ENCODE assay signal across 12 mouse cellular contexts in the genomic region with DNA sequence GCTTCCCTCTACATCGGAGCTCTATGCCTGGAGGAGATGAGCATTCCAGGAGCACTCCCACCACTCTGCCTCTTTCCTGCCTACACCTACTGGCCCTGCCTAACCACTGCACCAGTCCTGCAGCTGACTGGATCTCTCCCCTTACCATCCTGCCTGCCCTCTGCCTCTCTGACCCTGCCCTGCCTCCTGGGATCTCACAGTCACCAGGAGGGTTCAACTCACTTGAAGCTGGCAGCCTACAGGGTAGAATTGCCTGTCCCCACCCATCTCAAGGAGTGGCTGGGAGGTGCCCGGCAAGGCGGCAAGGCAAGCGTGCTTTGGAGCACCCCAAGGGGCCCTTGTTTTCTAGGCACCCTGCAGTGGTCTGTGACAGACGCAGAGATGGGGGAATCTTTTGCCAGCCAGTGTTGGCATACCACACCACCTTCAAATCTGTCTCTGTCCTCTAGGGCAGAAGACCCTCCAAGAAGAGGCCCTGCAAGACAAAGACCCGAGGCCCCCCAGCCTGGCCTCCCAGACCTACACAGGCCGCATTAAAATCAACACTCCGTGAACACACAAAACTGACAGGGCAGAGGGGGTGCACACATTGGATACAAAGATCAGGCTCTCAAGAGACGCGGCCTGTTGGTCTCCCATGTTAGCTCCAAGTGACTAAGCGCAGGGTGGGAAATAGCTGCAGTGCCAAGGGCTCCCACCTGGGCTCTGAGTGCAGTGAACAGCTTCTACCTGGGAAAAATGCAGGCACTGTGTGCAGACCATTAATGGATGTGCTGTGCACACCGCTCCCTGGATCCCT. TPM values are rescaled to one million over a fixed set of nuclear protein-coding genes. Genes with fewer than 3 reads are reported as not detected.
DNase-seq lines count a peak whose midpoint lies in the region; ATAC-seq lines count a peak whose summit lies in the region.
"Had no signal": no experiment of that assay in that cellular context is flagged by ENCODE, and none has a peak within 500 bp of the region (broad histone marks: within the 10 kb centered on the region; RNA-seq: fewer than 3 reads in every experiment).

No protein-coding gene starts in this region.

- no peaks in the 10 kb centered on the region for H3K9me3 ChIP-seq in kidney, embryonic 14.5 days (ENCODE audit: control insufficient read depth, low read length)
- H3K9me3 ChIP-seq in embryonic facial prominence, embryonic 11.5 days (replicated peaks; ENCODE audit: control insufficient read depth, low read length): no peaks in the 10 kb centered on the region
- no peaks in the 10 kb centered on the region for H3K9me3 ChIP-seq in hindbrain, embryonic 13.5 days
- no peaks in the 10 kb centered on the region for H3K9me3 ChIP-seq in midbrain, embryonic 12.5 days

- no peak overlapping the region for H3K4me3 ChIP-seq in kidney, embryonic 14.5 days (ENCODE audit: low read length)
- no peak overlapping the region for H3K4me3 ChIP-seq in embryonic facial prominence, embryonic 11.5 days (ENCODE audit: low read depth, low read length)
- no peak overlapping the region for H3K4me3 ChIP-seq in hindbrain, embryonic 13.5 days
- H3K4me3 ChIP-seq in midbrain, embryonic 12.5 days: no peak overlapping the region

- no peaks in the 10 kb centered on the region for H3K27me3 ChIP-seq in kidney, embryonic 14.5 days (ENCODE audit: control insufficient read depth, insufficient read depth, low read length)
- no peaks in the 10 kb centered on the region for H3K27me3 ChIP-seq in embryonic facial prominence, embryonic 11.5 days (ENCODE audit: control insufficient read depth, insufficient read depth, low read length)
- peaks cover 47% of the 10 kb centered on the region for H3K27me3 ChIP-seq in hindbrain, embryonic 13.5 days
- H3K27me3 ChIP-seq in midbrain, embryonic 12.5 days: peaks cover 65% of the 10 kb centered on the region
- H3K27me3 ChIP-seq: CH12.LX had no signal

- no peak overlapping the region for H3K9ac ChIP-seq in kidney, embryonic 14.5 days (ENCODE audit: low read depth, low read length)
- 0 out of 2 replicates have a peak overlapping the region, but pooled peaks have one; percentile 22 for H3K9ac ChIP-seq in embryonic facial prominence, embryonic 11.5 days (replicated peaks; ENCODE audit: low read length)
- 0 out of 2 replicates have a peak overlapping the region, but pooled peaks have one; percentile 35 for H3K9ac ChIP-seq in hindbrain, embryonic 13.5 days
- H3K9ac ChIP-seq in midbrain, embryonic 12.5 days (replicated peaks): no peak overlapping the region; the same call in 1 of the 2 replicates

- no peak overlapping the region for H3K4me2 ChIP-seq in kidney, embryonic 14.5 days (replicated peaks; ENCODE audit: low read depth, low read length)
- H3K4me2 ChIP-seq in embryonic facial prominence, embryonic 11.5 days (ENCODE audit: low read depth, low read length): no peak overlapping the region
- no peak overlapping the region for H3K4me2 ChIP-seq in hindbrain, embryonic 13.5 days
- no peak overlapping the region for H3K4me2 ChIP-seq in midbrain, embryonic 12.5 days (replicated peaks)
- H3K4me2 ChIP-seq: heart, embryonic 11.5 days had no signal

- H3K27ac ChIP-seq in kidney, embryonic 14.5 days (ENCODE audit: low read depth, low read length): no peak overlapping the region
- no peak overlapping the region for H3K27ac ChIP-seq in embryonic facial prominence, embryonic 11.5 days (replicated peaks; ENCODE audit: low read depth, low read length)
- H3K27ac ChIP-seq in hindbrain, embryonic 13.5 days: no peak overlapping the region
- peak overlapping the region; percentile 15; the same call in 1 of the 2 replicates for H3K27ac ChIP-seq in midbrain, embryonic 12.5 days (replicated peaks)

- DNase-seq in kidney, adult 18-20 months: no peak
- no peak for DNase-seq in embryonic facial prominence, embryonic 11.5 days (ENCODE audit: low spot score)
- no peak for DNase-seq in adrenal gland, postnatal 14 days
- DNase-seq in layer of hippocampus, postnatal 25 days (ENCODE audit: extremely low spot score in 1 of 2, low spot score in 1 of 2): no peak
- no peak for DNase-seq in cerebellum, postnatal 36 days
- DNase-seq: right cerebral cortex, postnatal 25 days had no signal

- peaks cover 23% of the 10 kb centered on the region for H3K4me1 ChIP-seq in kidney, embryonic 14.5 days (ENCODE audit: control insufficient read depth, insufficient read depth, low read length)
- H3K4me1 ChIP-seq in embryonic facial prominence, embryonic 11.5 days (ENCODE audit: control insufficient read depth, insufficient read depth, low read length): peaks cover 10% of the 10 kb centered on the region
- H3K4me1 ChIP-seq in hindbrain, embryonic 13.5 days (replicated peaks): peaks cover 33% of the 10 kb centered on the region
- H3K4me1 ChIP-seq in midbrain, embryonic 12.5 days: peaks cover 32% of the 10 kb centered on the region

- H3K36me3 ChIP-seq in kidney, embryonic 14.5 days (ENCODE audit: control insufficient read depth, insufficient read depth, low read length): no peaks in the 10 kb centered on the region
- no peaks in the 10 kb centered on the region for H3K36me3 ChIP-seq in embryonic facial prominence, embryonic 11.5 days (replicated peaks; ENCODE audit: control insufficient read depth, insufficient read depth, low read depth, low read length)
- no peaks in the 10 kb centered on the region for H3K36me3 ChIP-seq in hindbrain, embryonic 13.5 days
- no peaks in the 10 kb centered on the region for H3K36me3 ChIP-seq in midbrain, embryonic 12.5 days

- peak; percentile 30; the same call in 1 of the 2 replicates for ATAC-seq in kidney, embryonic 14.5 days (ENCODE audit: low FRiP score, low TSS enrichment)
- peak; percentile 45; the same call in 1 of the 2 replicates for ATAC-seq in embryonic facial prominence, embryonic 11.5 days (replicated peaks; ENCODE audit: insufficient number of reproducible peaks, low FRiP score, low TSS enrichment, low read depth)
- ATAC-seq in hindbrain, embryonic 13.5 days (ENCODE audit: low FRiP score): peak; percentile 39; the same call in 1 of the 2 replicates
- peak; percentile 34; the same call in 1 of the 2 replicates for ATAC-seq in midbrain, embryonic 12.5 days (ENCODE audit: low FRiP score, low read depth)
- ATAC-seq: activated CD4-positive, CD25-positive, alpha-beta regulatory T cell, adult 4 months had no signal

- WGBS in kidney, embryonic 14.5 days: 51% methylated on average over 12 of the region's 12 CpGs
- 61% methylated on average over 12 of the region's 12 CpGs for WGBS in embryonic facial prominence, embryonic 11.5 days
- WGBS in hindbrain, embryonic 13.5 days: 20% methylated on average over 12 of the region's 12 CpGs
- 33% methylated on average over 12 of the region's 12 CpGs for WGBS in midbrain, embryonic 12.5 days

RNA-seq across cellular contexts. Expression of gene Fbxw4, which starts 44.5 kb away (rescaled TPM):
- polyA plus RNA-seq in kidney, embryonic 14.5 days (2014; fragmentation: Nextera tagmentation; extraction: Ambion mirVana): 7.2 and 8.3 TPM in 2 replicates
- 3.1 and 3.5 TPM in 2 replicates for polyA plus RNA-seq in embryonic facial prominence, embryonic 11.5 days (2014; fragmentation: Nextera tagmentation; extraction: Ambion mirVana)
- polyA plus RNA-seq in hindbrain, embryonic 13.5 days (2015; fragmentation: Nextera tagmentation; extraction: Ambion mirVana): 3.6 and 4.2 TPM in 2 replicates
- polyA plus RNA-seq in midbrain, embryonic 12.5 days (2016; fragmentation: Nextera tagmentation; extraction: Ambion mirVana): 4.2 and 5.9 TPM in 2 replicates
- total RNA-seq in adrenal gland, postnatal 14 days (2021): 29.5 and 31.8 TPM in 2 replicates
- total RNA-seq in layer of hippocampus, postnatal 25 days (2021): 10 to 100 TPM; 34.2 to 36.9 TPM

RNA-seq across cellular contexts. Expression of gene Gm17018, which starts 55.2 kb away (rescaled TPM):
- polyA plus RNA-seq in kidney, embryonic 14.5 days (2014; fragmentation: Nextera tagmentation; extraction: Ambion mirVana): 51.4 and 61.6 TPM in 2 replicates
- polyA plus RNA-seq in embryonic facial prominence, embryonic 11.5 days (2014; fragmentation: Nextera tagmentation; extraction: Ambion mirVana): 50.1 and 54.5 TPM in 2 replicates
- polyA plus RNA-seq in hindbrain, embryonic 13.5 days (2015; fragmentation: Nextera tagmentation; extraction: Ambion mirVana): 61.8 and 73.4 TPM in 2 replicates
- 41.4 and 41.9 TPM in 2 replicates for polyA plus RNA-seq in midbrain, embryonic 12.5 days (2016; fragmentation: Nextera tagmentation; extraction: Ambion mirVana)
- total RNA-seq in adrenal gland, postnatal 14 days (2021): 21.1 and 22.6 TPM in 2 replicates
- total RNA-seq in layer of hippocampus, postnatal 25 days (2021): 10 to 100 TPM; 58.9 to 62.1 TPM

RNA-seq across cellular contexts. Expression of gene Poll, which starts 55.3 kb away (rescaled TPM):
- polyA plus RNA-seq in kidney, embryonic 14.5 days (2014; fragmentation: Nextera tagmentation; extraction: Ambion mirVana): 13.9 and 20.6 TPM in 2 replicates
- 15.3 and 18.2 TPM in 2 replicates for polyA plus RNA-seq in embryonic facial prominence, embryonic 11.5 days (2014; fragmentation: Nextera tagmentation; extraction: Ambion mirVana)
- 13.5 and 14.6 TPM in 2 replicates for polyA plus RNA-seq in hindbrain, embryonic 13.5 days (2015; fragmentation: Nextera tagmentation; extraction: Ambion mirVana)
- 15.9 and 17.0 TPM in 2 replicates for polyA plus RNA-seq in midbrain, embryonic 12.5 days (2016; fragmentation: Nextera tagmentation; extraction: Ambion mirVana)
- total RNA-seq in adrenal gland, postnatal 14 days (2021): 9.3 and 11.3 TPM in 2 replicates
- total RNA-seq in layer of hippocampus, postnatal 25 days (2021): 1 to 10 TPM; 8.3 to 9.4 TPM

Comparison
In these comparisons a context has a peak if more than half of its experiments do, and no peak if none do; other contexts are left out.
1. H3K9ac ChIP-seq: peak in embryonic facial prominence, embryonic 11.5 days (single experiment) and hindbrain, embryonic 13.5 days (single experiment); none in kidney, embryonic 14.5 days (single experiment) and midbrain, embryonic 12.5 days (single experiment).
2. Peak in every context shown above with its lines, with median percentiles within 50 percentile points of each other: ATAC-seq.